Mouse (Mus musculus) right cerebral cortex, adult 18-20 months (tissue): Measurements from ENCODE around the gene Yif1a.

Experiments used
- DNase-seq: peaks from one replicate; pipeline ENCODE4 v3.0.0; 2022; ENCODE audit warnings: mixed read lengths

The Yif1a gene

DNA sequence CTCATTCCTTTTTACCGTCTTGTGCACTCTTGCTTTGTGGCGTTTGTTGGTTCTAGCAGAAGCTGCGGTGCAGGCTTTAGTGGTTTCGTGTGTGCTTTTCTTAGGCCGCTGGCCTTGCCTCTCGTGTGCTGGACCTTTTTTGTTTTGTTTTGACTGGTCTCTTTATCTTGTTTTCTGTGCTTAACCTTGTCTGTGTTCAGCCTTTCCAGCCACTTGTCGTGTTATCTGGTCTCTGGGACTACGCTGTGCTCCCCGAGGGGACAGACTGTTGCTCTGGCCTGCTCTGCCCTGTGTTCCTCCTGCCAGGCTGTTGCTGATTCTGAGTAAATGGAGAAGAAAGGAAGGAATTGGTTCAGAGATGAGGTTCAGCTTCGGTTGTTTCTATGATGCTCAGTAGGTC is 34.2 kb downstream of the Yif1a start:
- DNase-seq: no peak

DNA sequence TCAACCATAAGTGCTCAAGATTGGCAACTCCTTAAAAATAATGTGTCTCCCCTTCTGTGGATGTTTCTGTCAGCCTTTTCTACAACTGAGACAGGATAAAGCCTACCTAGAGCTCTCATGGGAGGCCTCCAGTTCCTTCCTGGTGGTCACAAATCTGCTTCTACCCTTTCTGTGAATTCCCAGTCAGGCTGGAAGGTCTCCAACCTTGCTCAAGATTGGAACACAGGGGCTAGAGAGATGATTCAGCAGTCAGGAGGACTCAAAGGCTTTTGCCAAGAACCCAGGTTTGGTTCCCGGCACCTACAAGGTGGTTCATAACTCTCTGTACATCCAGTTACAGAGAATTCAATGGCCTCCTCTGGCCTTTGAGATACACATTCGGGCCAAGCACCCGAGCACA is 34.9 kb downstream of the Yif1a start:
- DNase-seq: no peak

DNA sequence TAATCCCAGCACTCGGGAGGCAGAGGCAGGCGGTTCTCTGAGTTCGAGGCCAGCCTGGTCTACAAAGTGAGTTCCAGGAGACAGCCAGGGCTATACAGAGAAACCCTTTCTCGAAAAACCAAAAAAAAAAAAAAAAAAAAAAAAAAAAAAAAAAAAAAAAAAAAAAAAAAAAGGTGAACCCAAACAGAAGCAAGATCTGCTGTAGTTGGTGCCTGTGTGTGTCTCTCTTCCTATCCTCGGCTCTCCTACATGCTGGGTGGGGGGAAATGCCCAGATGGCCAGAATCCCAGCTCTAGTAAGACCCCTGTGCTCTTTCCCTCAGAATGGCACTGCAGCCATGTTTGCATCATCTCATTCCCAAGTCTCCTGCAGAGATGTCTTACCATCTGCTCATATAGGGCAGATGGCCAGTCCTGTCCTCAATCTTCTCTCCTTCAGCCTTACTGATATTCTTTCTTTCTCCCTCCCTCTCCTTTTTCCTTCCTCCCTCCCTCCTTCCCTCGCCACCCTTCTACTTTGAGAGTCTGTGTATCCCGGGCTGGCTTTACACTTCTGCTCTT is 35.8 kb downstream of the Yif1a start:
- no peak for DNase-seq

DNA sequence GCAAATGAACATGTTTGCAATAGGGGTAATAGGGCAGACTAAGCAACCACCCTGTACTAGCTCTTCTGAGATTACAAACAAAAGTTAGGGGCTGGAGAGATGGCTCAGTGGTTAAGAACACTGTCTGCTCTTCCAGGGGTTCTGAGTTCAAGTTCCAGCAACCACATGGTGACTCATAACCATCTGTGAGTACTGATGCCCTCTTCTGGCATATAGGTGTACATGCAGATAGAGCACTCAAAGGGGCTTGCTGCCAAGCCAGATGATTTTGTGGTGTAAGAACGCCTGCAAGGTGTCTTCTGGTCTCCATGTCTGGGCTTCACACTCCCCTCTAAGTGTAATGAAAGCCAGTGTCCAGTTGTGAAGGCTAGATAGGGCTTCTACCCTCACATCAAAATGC is 41.4 kb downstream of the Yif1a start:
- no peak for DNase-seq

DNA sequence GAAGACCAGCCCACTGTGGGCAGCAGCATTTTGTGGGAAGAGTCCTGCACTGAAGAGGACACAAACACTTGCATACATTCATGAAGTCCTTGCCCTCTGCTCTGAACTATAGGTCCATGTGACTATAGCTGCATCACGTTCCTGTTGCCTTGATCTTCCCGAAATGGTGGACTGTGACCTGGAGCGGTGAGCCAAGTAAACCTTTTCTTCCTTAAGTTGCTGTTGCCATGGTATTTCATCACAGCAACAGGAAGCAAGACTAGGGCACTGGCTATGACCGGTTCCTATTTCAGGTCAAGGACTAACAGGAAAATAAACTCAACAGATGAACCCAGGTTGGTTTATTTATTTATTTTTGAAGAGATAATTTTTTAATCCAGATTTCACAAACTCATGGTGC is 42.9 kb downstream of the Yif1a start:
- DNase-seq: no peak

DNA sequence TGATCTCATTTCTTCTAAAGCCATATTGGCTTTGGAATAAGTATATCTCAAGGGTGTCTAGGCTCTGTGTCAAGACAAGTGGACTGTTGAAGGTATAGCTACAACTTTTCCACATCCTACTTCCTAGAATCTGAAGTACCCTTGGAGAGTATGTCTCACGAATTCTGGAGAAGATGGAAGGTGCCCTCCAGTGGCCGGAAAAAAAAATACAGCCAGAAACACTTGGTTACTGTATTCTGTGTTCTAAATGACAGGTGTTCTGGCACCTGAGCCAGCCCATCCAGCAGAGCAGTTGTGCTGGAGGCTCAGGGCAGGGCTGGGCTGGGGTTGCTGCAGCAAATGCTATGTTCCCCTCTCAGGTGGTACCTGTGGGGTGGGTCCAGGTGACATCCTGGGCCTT is 51.3 kb downstream of the Yif1a start:
- peak; percentile 72 for DNase-seq
